Mouse (Mus musculus) fibroblast of lung, adult 2 months (primary cell): ENCODE data around the gene Pdcl3.
A peak's percentile ranks its signal among the peaks of the same experiment; 100 is the strongest.

ENCODE experiments used
- DNase-seq: peaks from one replicate; pipeline ENCODE4 v3.0.0-alpha.2; 2011; ENCODE audit warnings: low read depth

Gene Pdcl3

DNA sequence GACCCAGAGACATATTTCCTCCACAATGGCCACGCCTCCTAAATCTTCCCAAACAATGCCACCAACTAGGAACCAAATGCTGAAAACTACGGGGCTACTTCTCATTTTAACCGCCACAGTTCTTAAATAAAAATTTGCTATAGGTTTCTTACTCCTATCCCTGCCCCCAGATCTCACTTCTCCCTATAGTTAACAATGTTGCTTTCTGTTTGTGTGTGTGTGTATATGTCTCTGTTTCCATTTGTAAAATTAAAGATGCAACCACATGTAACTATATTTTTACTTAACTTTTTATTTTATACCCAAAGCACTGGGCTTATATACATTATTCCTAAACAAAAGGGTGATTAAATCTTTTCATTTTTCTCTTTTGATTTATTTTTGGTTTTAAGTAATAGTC lies at the start of gene Pdcl3:
Pdcl3 (plus strand) TSS at position 301 of the 400 bp plus-strand sequence.
- DNase-seq: no peak

DNA sequence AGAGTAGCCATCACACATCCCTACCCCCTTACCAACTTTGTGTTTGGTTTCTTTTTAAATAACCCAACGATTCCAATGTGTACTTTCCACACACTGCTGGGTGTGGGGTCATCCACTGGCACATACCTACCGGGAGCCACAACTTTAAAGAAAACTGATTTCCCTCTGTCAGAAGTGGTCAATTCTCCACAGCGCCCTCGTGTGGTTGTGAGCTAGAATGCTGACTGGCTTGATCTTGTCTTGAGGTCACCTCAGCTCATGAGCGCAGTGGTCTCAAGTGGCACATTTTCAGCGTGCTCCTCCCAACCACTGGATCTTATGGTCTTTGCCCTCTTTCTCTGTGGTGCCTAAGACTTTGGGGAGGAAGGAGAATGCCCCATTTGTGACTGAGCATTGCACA lies 48.6 kb upstream of the Pdcl3 start:
- DNase-seq: peak; percentile 3

DNA sequence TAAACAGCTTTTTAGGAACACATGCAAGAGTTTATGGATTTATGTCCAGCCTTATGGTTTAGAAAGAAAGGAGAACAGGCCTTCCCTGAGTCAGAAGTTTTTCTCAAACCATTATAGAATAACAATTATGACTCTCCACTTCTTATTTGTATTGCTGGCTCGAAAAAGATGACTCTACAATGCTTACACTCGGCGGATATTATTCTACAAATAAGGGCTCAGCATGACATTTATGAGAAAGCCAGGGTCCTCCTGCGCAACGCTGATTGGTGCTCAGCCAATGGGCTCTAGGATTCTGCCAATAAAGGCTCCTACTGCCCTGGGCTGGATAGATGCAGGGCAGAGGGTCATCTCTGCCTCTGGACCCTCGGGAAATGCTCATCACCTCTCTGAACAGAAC lies 46.6 kb upstream of the Pdcl3 start, which contains the start of gene Nms:
Nms (plus strand) TSS at position 301 of the 400 bp plus-strand sequence.
- DNase-seq: no peak

DNA sequence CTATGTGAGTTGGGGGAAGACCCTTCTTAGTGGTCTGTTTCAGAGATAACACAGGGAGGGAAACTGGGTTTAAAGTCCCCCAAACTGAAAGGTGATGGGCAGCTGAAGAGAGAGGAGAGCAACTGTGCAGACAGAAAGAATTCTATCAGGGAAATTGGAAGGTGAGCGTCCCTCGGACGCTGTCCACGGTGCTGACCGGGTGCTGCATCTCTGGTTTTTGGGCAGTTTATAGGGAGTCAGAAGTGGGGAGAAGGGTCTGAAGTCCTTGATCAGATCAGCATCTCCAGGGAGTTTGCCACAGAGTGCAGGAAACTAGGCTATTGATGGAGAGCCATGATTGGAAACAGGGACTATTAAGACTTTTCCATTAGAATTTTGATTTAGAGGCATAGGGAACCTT lies 45.8 kb upstream of the Pdcl3 start:
- no peak for DNase-seq

DNA sequence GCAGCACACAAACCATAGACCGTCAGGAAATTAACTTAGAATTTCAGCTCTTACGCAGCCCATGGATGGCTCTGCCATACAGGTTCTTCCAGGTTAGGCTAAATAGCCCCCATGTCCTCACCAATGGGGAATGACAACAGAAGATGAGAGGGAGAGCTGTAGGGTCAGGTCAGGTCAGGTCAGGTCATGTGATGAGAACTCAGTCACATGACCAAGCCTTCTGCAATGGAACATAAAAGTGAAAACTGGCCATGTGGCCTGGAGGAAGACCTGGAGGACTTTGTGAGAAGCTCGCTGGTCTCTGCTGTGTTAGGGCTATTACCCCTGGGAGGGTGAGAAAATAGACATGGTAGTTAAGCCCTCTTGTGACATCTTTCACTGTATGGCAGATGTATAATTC lies 29.0 kb upstream of the Pdcl3 start:
- no peak for DNase-seq

DNA sequence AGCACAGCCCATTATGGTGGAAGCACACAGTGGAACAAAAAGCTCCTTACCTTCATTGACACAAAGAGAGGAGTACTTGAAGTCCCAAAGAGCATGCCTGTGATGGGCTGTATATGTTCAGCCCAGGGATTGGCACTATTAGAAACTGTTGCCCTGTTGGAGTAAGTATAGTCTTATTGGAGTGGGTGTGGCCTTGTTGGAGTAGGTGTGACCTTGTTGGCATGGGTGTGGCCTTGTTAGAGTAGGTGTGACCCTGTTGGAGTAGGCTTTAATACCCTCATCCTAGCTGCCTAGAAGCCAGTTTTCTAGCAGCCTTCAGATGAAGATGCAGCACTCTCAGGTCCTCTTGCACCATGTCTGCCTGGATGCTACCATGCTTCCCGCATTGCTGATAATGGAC lies 16.3 kb upstream of the Pdcl3 start:
- no peak for DNase-seq

DNA sequence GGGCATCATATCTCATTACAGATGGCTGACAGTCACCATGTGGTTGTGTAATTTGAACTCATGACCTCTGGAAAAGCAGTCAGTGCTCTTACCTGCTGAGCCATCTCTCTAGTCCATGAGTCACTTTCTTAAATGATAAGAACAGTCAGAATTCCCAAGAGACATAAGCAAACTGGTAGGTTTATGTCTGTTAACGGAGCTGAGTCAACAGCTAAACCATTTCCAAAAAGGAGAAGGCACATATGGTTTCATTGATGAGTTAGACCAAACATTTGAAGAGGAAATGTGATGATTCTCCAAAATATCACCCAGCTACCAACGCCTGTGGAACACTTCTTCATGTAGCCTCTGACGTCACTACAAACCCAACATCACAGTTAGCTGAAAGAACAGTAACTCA lies 13.7 kb upstream of the Pdcl3 start:
- DNase-seq: no peak

GRCm38 (mm10) chr1:38972986-38973592 lies 12.3 kb upstream of the Pdcl3 start:
- no peak for DNase-seq

DNA sequence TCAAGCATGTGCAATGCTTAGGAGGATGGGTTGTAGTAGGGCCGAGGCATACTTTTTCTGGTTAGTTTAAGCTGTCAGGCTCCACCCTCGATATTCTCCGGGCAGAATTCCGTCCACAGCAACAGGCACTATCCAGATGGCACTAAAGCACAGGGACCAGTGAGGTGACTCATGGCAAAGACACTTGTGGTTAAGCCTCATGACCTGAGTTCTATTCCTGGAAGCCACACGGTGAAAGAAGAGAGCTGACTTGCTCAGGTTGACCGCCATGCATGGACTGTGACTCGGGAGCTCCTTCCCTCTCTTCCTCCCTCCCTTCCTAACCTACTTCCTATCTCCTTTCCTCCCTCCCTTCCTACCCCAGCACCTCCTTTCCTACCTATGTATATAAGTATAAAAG lies 5.5 kb upstream of the Pdcl3 start:
- no peak for DNase-seq

DNA sequence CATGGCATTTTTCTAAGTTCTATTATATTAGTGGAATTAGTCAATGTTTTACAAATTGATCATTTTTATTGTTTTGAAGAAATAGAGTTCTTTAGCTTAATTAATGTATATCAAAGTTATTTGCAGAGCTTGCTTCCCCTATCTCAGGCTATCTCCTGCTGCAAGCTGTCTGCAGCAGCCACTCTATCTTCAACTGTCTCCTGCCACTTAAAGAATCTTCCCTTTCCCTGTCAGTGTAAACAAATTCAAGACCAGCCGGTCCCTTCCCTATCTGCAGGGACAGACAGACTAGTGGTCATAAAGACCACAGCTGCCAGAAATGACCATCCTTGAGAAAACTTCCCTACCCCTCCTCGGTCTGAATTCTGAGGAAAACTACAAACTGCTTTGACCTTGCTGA lies 1.5 kb upstream of the Pdcl3 start:
- no peak for DNase-seq

- peak; percentile 90 for DNase-seq
These were observed 1.9 kb downstream of the Pdcl3 start for GRCm38 (mm10) chr1:38987080-38987864.

GRCm38 (mm10) chr1:38987865-38988211 lies 2.4 kb downstream of the Pdcl3 start:
- DNase-seq: no peak

DNA sequence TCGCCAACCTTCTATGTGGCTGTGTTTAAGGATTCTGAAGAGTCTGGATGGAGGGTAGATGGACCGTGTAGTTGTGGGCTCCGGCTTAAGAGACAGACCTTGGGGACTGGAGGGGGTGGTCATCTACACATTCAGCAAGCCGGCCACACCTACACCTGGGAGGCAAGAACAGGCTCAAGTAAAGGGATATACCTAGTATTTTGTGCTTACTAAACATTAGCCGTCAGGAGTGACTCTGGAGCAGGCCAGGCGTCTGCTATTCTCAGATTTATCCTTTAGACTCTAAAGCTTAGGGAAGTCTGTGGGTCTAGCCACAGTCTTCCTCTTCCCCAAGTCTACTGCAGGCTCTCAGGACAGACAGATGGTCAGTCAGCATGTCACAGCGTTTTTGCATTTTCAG lies 2.9 kb downstream of the Pdcl3 start:
- DNase-seq: no peak

GRCm38 (mm10) chr1:38992365-38992764 lies 7.0 kb downstream of the Pdcl3 start:
- no peak for DNase-seq

- DNase-seq: peak; percentile 44
These were observed 15.7 kb downstream of the Pdcl3 start for GRCm38 (mm10) chr1:39001106-39001505.

DNA sequence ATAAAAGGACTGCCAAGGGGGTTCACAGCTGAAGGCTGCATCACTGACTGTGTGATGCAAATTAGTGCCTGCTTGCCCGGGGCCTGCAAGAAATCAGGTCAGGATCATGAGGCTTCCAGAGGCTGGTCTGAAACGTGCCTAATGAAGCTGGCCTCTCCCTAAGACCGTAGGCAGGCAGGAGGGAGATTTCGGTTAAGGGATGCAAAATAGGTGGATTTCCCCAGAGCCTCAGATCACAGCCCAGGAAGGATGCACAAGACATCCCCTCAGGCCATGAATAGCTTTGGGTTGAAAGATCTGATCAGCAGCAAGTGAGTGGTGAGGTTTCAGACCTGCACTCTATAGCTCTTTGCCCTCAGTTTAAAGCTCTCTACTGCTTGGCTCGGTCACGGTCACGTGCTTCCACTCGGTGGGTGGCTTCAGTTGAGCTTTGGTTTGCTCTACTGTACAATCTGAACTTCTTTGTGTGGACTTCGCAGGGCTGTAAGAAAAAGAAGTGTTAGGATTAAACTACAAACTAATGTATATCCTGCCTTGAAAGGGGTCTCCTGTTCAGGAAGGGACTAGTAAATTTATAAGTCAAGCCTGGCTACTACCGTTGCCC lies 20.4 kb downstream of the Pdcl3 start:
- no peak for DNase-seq

GRCm38 (mm10) chr1:39006830-39007829 lies 21.7 kb downstream of the Pdcl3 start:
- no peak for DNase-seq

- peak; percentile 54 for DNase-seq
These were observed 25.2 kb downstream of the Pdcl3 start for GRCm38 (mm10) chr1:39010583-39011021.

GRCm38 (mm10) chr1:39012576-39012975 lies 27.2 kb downstream of the Pdcl3 start:
- DNase-seq: no peak

GRCm38 (mm10) chr1:39013843-39014242 lies 28.4 kb downstream of the Pdcl3 start:
- DNase-seq: no peak

GRCm38 (mm10) chr1:39015529-39015928 lies 30.1 kb downstream of the Pdcl3 start:
- no peak for DNase-seq

DNA sequence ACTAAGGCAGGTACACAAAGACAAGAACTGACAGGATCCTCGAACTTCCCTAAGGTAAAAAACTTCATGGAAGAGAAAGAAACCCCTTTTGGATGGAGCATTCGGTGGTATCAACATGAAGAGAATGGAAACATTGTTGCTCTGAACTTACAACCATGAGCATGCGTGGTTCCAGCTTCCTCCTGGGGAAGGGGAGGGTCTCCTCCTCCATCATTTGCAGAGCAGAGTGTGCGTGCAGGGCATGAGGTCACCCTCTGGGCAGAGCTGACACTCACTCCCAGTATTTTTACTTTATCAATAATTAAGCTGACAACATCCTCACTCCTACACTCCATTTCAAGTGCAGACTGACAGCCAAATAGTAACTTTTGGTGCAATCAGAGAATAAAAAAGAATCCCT lies 32.5 kb downstream of the Pdcl3 start:
- DNase-seq: no peak
